Mouse (Mus musculus): ENCODE results near the gene Adtrp. TPM values are rescaled to one million over a fixed set of nuclear protein-coding genes. Genes with fewer than 3 reads are reported as not detected.
A peak's percentile ranks its signal among the peaks of the same experiment; 100 is the strongest.

Adtrp gene
- total RNA-seq (2014; rRNA removed), result 267 and 323 TPM in 2 replicates
- polyA plus RNA-seq (2012; rRNA removed), result 193 and 251 TPM in 2 replicates

DNA sequence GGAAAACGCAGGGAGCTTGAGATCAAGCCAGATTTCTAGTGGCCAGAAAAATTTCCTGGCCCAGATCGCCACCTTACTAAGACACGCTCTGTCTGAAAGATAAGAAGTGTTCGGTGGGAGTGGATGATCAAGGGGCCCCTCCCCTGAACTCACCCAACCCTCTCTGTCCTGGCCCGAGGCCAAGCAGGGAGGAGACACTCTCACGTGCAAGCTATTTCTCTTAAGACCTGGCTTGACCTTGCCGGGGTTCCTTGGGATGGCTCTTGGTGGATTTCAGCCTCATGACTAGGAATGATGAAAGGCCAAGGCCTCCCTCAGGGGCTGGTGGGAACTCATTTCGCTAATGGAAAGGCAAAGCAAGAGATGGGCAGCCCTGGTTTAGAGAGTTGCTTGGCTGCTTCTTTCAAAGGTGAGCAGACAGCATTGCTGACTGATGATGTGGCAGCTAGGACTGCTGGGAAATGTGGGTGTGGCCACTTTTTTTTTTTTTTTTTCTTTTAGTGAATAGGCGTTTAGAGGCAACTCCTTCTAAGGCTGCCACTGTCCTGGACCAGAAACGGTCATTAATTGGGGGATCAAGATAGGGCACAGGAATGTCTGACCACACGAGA lies at the start of gene Adtrp:
TSS of gene Adtrp (minus strand) at position 169 of the 611 bp plus-strand sequence.
- H3K4me3 ChIP-seq (ENCODE audit: insufficient read depth, low read depth, low read length), result no peak within 1 kb of the TSS
- no peaks in the 10 kb centered on the region for H3K79me2 ChIP-seq (ENCODE audit: control insufficient read depth, insufficient read depth, low read length)
- DNase-seq (ENCODE audit: extremely low read depth, low read depth, low spot score), result no peak

DNA sequence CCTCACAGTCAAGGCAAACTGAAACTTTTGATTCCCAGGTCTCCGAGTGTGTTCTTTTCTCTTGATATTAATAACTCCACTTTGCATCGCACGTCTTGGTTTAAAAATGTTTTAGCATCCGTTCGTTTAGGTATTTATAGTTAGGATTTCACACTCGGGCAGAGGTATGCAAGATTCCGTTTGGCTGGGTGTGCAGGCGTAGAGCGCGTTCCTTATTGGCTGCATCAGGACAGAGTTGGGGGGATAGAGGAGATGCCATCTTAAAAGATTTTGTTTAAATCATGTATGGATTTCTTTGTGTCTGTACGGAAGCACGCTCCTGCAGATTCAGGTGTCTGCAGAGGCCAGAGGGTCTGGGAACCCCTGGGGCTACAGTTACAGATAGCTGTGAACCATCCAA lies 44.5 kb upstream of the Adtrp start:
- H3K27me3 ChIP-seq (ENCODE audit: control insufficient read depth, insufficient read depth, low read length), result peaks cover 5% of the 10 kb centered on the region; the same call in 1 of the 2 replicates
- H3K27ac ChIP-seq (replicated peaks; ENCODE audit: insufficient read depth, low read depth, low read length), result no peak overlapping the region
- no peak for DNase-seq (ENCODE audit: extremely low read depth, low read depth, low spot score)
- no peaks in the 10 kb centered on the region for H3K79me2 ChIP-seq (ENCODE audit: control insufficient read depth, insufficient read depth, low read length)
- TF ChIP-seq POLR2A (IDR thresholded peaks at IDR 0.05; ENCODE audit: extremely low read depth, insufficient read depth, low read length) (no peak), CTCF (IDR thresholded peaks at IDR 0.05; ENCODE audit: low read depth, low read length) (no peak)
- WGBS, result 94% methylated on average over 12 of the region's 12 CpGs
- H3K36me3 ChIP-seq (ENCODE audit: control insufficient read depth, insufficient read depth, low read length), result no peaks in the 10 kb centered on the region
- no peak overlapping the region for H3K9ac ChIP-seq (ENCODE audit: low read depth, low read length)
- H3K4me3 ChIP-seq (ENCODE audit: insufficient read depth, low read depth, low read length), result no peak overlapping the region
- H3K4me1 ChIP-seq (ENCODE audit: control insufficient read depth, insufficient read depth, low read length), result no peaks in the 10 kb centered on the region

More for the DNA sequence above, at the start of gene Adtrp:
- TF ChIP-seq CTCF (IDR thresholded peaks at IDR 0.05; ENCODE audit: low read depth, low read length) (no peak), POLR2A (IDR thresholded peaks at IDR 0.05; ENCODE audit: extremely low read depth, insufficient read depth, low read length) (no peak)
- Histone ChIP-seq H3K27ac (replicated peaks; ENCODE audit: insufficient read depth, low read depth, low read length) (no peak within 1 kb of the TSS), H3K36me3 (ENCODE audit: control insufficient read depth, insufficient read depth, low read length) (no peaks in the 10 kb centered on the region), H3K9ac (ENCODE audit: low read depth, low read length) (no peak within 1 kb of the TSS), H3K4me1 (ENCODE audit: control insufficient read depth, insufficient read depth, low read length) (peaks cover 14% of the 10 kb centered on the region), H3K27me3 (ENCODE audit: control insufficient read depth, insufficient read depth, low read length) (no peaks in the 10 kb centered on the region)
- WGBS, result 87% methylated on average over 11 of the region's 11 CpGs

DNA sequence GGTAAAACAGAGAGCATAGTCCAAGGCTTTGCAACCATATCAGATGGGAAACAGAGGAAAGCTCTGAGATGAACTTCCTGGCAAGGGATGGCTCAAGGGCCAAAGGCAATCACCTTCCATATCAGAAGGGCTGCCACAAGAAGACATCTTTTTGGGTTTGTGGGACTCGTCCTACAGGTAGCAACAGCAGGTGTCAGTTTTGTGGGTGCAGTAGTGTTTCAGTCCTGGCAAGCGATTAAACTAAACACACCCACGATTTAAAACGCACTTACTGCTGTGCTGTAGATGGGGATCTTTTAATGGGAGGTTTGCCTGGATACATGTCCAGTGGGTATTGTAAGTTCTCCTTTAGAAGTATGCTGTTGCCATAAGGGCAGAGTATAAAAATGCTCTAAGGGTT lies 43.1 kb upstream of the Adtrp start:
- Histone ChIP-seq H3K27ac (replicated peaks; ENCODE audit: insufficient read depth, low read depth, low read length) (no peak overlapping the region), H3K79me2 (ENCODE audit: control insufficient read depth, insufficient read depth, low read length) (no peaks in the 10 kb centered on the region), H3K36me3 (ENCODE audit: control insufficient read depth, insufficient read depth, low read length) (no peaks in the 10 kb centered on the region), H3K27me3 (ENCODE audit: control insufficient read depth, insufficient read depth, low read length) (peaks cover 5% of the 10 kb centered on the region; the same call in 1 of the 2 replicates), H3K9ac (ENCODE audit: low read depth, low read length) (no peak overlapping the region), H3K4me3 (ENCODE audit: insufficient read depth, low read depth, low read length) (no peak overlapping the region), H3K4me1 (ENCODE audit: control insufficient read depth, insufficient read depth, low read length) (no peaks in the 10 kb centered on the region)
- 86% methylated on average over 4 of the region's 4 CpGs for WGBS
- TF ChIP-seq CTCF (IDR thresholded peaks at IDR 0.05; ENCODE audit: low read depth, low read length) (no peak), POLR2A (IDR thresholded peaks at IDR 0.05; ENCODE audit: extremely low read depth, insufficient read depth, low read length) (no peak)
- DNase-seq (ENCODE audit: extremely low read depth, low read depth, low spot score), result peak; percentile 28

DNA sequence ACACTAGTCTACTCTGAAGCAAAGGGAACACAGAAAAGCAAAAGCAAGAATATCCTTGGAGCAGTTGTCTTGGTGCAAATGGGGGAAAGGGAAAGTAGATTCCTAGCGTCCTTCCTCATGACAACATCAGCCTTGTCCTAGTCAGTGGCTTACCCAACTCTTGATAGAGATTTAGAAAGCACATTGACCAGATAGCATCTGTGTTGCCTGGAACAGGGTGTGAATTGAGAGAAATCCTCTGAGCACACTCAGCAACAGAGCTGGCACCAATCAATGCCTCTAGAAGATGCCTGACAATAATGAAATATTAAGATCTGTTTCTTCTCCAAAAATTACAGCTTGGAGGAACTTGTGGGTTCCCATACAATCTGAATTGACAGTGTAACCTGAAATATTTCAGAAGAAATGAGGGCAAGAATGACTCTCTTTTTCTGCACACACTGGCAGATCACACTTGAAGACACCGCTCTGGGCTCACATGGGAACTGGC lies 42.7 kb upstream of the Adtrp start:
- Histone ChIP-seq H3K27me3 (ENCODE audit: control insufficient read depth, insufficient read depth, low read length) (peaks cover 5% of the 10 kb centered on the region; the same call in 1 of the 2 replicates), H3K79me2 (ENCODE audit: control insufficient read depth, insufficient read depth, low read length) (no peaks in the 10 kb centered on the region), H3K36me3 (ENCODE audit: control insufficient read depth, insufficient read depth, low read length) (no peaks in the 10 kb centered on the region), H3K27ac (replicated peaks; ENCODE audit: insufficient read depth, low read depth, low read length) (no peak overlapping the region), H3K4me1 (ENCODE audit: control insufficient read depth, insufficient read depth, low read length) (no peaks in the 10 kb centered on the region), H3K4me3 (ENCODE audit: insufficient read depth, low read depth, low read length) (no peak overlapping the region), H3K9ac (ENCODE audit: low read depth, low read length) (no peak overlapping the region)
- 85% methylated on average over 2 of the region's 2 CpGs for WGBS
- DNase-seq (ENCODE audit: extremely low read depth, low read depth, low spot score), result no peak
- no peak for TF ChIP-seq CTCF (IDR thresholded peaks at IDR 0.05; ENCODE audit: low read depth, low read length)
- TF ChIP-seq POLR2A (IDR thresholded peaks at IDR 0.05; ENCODE audit: extremely low read depth, insufficient read depth, low read length), result no peak

DNA sequence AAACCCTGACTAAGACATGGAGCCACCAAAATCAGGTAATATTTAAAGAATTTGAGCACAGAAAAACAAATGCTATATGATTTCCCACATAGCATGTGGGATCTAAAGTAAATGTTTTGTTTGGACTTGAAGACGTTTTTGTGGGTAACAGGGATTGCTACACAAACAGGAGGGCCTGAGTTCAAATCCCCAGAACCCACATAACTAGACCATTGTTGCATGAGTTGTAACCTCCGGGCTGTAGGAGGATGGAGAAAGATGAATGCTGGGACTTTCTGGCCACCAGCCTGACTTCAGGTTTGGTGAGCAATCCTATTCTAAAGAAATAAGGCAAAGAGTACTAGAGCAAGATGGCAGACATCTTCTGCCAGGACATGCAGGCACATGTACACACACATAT lies 41.2 kb upstream of the Adtrp start:
- Histone ChIP-seq H3K36me3 (ENCODE audit: control insufficient read depth, insufficient read depth, low read length) (no peaks in the 10 kb centered on the region), H3K27ac (replicated peaks; ENCODE audit: insufficient read depth, low read depth, low read length) (no peak overlapping the region), H3K4me1 (ENCODE audit: control insufficient read depth, insufficient read depth, low read length) (peaks cover 3% of the 10 kb centered on the region), H3K4me3 (ENCODE audit: insufficient read depth, low read depth, low read length) (no peak overlapping the region), H3K27me3 (ENCODE audit: control insufficient read depth, insufficient read depth, low read length) (peaks cover 5% of the 10 kb centered on the region; the same call in 1 of the 2 replicates), H3K9ac (ENCODE audit: low read depth, low read length) (no peak overlapping the region), H3K79me2 (ENCODE audit: control insufficient read depth, insufficient read depth, low read length) (no peaks in the 10 kb centered on the region)
- TF ChIP-seq POLR2A (IDR thresholded peaks at IDR 0.05; ENCODE audit: extremely low read depth, insufficient read depth, low read length), result no peak
- no peak for TF ChIP-seq CTCF (IDR thresholded peaks at IDR 0.05; ENCODE audit: low read depth, low read length)
- 84% methylated on average over 2 of the region's 2 CpGs for WGBS
- no peak for DNase-seq (ENCODE audit: extremely low read depth, low read depth, low spot score)

DNA sequence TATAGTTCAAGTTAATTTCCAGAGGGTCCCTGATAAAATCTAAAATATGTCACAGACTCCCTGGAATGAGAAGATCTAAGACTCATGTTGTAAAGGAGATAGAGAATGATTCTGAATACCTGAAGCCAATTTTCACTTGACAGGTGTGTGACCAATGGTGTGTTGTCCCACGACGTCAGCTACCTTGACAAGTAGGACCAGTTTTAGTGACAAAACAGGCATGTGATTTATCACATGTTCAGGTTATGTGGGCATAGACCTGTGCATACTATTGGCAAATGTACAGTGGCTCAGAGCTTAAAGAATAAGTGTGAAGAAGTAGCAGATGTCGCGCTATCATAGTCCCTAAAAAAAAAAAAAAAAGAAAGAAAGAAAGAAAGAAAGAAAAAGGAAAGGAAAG lies 38.6 kb upstream of the Adtrp start:
- Histone ChIP-seq H3K36me3 (ENCODE audit: control insufficient read depth, insufficient read depth, low read length) (no peaks in the 10 kb centered on the region), H3K4me3 (ENCODE audit: insufficient read depth, low read depth, low read length) (no peak overlapping the region), H3K27ac (replicated peaks; ENCODE audit: insufficient read depth, low read depth, low read length) (no peak overlapping the region), H3K9ac (ENCODE audit: low read depth, low read length) (no peak overlapping the region), H3K79me2 (ENCODE audit: control insufficient read depth, insufficient read depth, low read length) (no peaks in the 10 kb centered on the region), H3K4me1 (ENCODE audit: control insufficient read depth, insufficient read depth, low read length) (peaks cover 5% of the 10 kb centered on the region), H3K27me3 (ENCODE audit: control insufficient read depth, insufficient read depth, low read length) (peaks cover 3% of the 10 kb centered on the region; the same call in 1 of the 2 replicates)
- 83% methylated on average over 4 of the region's 4 CpGs for WGBS
- TF ChIP-seq CTCF (IDR thresholded peaks at IDR 0.05; ENCODE audit: low read depth, low read length), result no peak
- TF ChIP-seq POLR2A (IDR thresholded peaks at IDR 0.05; ENCODE audit: extremely low read depth, insufficient read depth, low read length), result no peak
- no peak for DNase-seq (ENCODE audit: extremely low read depth, low read depth, low spot score)

Measured in liver, adult 2 months (tissue).